Mouse (Mus musculus) limb, embryonic 11.5 days (tissue): Measurements from ENCODE around the gene Ehd2. TPM values are rescaled to one million over a fixed set of nuclear protein-coding genes. Genes with fewer than 3 reads are reported as not detected.

Source experiments
- ATAC-seq: fragments of 200-750 bp; cut with Nextera tagmentation; 2 replicates; pipeline ENCODE4 v1.8.0; 2017; ENCODE audit warnings: low read depth; ENCODE audit not compliant: insufficient number of reproducible peaks, low FRiP score, low TSS enrichment
- DNase-seq: peaks from one replicate; pipeline ENCODE4 v3.0.0-alpha.2; 2015; ENCODE audit warnings: low spot score
- H3K27ac ChIP-seq: fragments of 300-500 bp; sonication (generic); replicated peaks from 2 replicates; pipeline ENCODE4 v1.5.1; 2014; ENCODE audit warnings: low read depth, mild to moderate bottlenecking, low read length
- H3K27me3 ChIP-seq: fragments of 300-500 bp; sonication (generic); 2 replicates; pipeline ENCODE4 v1.6.1; 2014; ENCODE audit warnings: mild to moderate bottlenecking, low read length, mixed read lengths; ENCODE audit not compliant: control insufficient read depth, insufficient read depth
- H3K36me3 ChIP-seq: fragments of 300-500 bp; sonication (generic); 2 replicates; pipeline ENCODE4 v1.6.1; 2014; ENCODE audit warnings: mild to moderate bottlenecking, low read length, moderate library complexity, mixed read lengths; ENCODE audit not compliant: control insufficient read depth, insufficient read depth
- H3K4me1 ChIP-seq: fragments of 300-500 bp; sonication (generic); 2 replicates; pipeline ENCODE4 v1.6.1; 2014; ENCODE audit warnings: low read length, mixed read lengths; ENCODE audit not compliant: control insufficient read depth, insufficient read depth
- H3K4me2 ChIP-seq: fragments of 300-500 bp; sonication (generic); 2 replicates; pipeline ENCODE4 v1.6.1; 2014; ENCODE audit warnings: low read depth, mild to moderate bottlenecking, moderate library complexity; ENCODE audit not compliant: severe bottlenecking
- H3K4me3 ChIP-seq: fragments of 300-500 bp; sonication (generic); 2 replicates; pipeline ENCODE4 v1.5.1; 2014; ENCODE audit warnings: low read depth, low read length
- H3K9ac ChIP-seq: fragments of 300-500 bp; sonication (generic); 2 replicates; pipeline ENCODE4 v1.6.1; 2014; ENCODE audit warnings: mild to moderate bottlenecking, low read length
- H3K9me3 ChIP-seq: fragments of 300-500 bp; sonication (generic); 2 replicates; pipeline ENCODE4 v1.6.1; 2016; ENCODE audit warnings: low read length; ENCODE audit not compliant: control insufficient read depth
- WGBS: fragments of 180-500 bp; shearing (Covaris S2); extraction: QIAGEN DNeasy Blood & Tissue Kit; methylation state at CpG from one replicate; pipeline ENCODE4 v1.1.7; 2014; 5-methylcytosine and 5-hydroxymethylcytosine counted together
- polyA plus RNA-seq: library from polyadenylated mRNA; unstranded; fragments of >200 nt; fragmentation: Nextera tagmentation; extraction: Ambion mirVana; gene quantifications from 2 replicates; pipeline ENCODE4 v1.2.1, GENCODE M21; 2014

The Ehd2 gene
- polyA plus RNA-seq, 1 experiment from 2014 or later = 8.1 TPM

DNA sequence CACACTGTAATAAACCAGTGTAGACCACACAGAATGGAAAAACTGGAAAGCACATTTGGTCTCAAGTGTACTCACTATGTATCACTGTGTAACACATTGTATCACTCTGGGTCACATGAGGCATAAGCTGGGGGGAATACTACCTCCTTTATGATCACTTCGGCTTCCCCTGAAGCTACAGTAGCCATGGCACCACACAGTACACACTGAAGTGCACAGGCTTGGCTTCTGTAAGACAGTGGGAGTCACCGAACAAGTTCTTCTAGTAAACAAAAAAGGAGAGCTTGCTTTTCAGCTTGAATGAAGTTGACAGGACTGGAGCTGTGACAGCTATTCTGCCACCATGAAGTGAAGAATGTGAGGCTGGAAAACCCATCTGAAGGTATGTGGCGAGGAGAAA, 37.7 kb upstream of the Ehd2 start:
- no peaks in the 10 kb centered on the region for H3K4me1 ChIP-seq
- WGBS = 90% methylated on average over 3 of the region's 3 CpGs
- no peak overlapping the region for H3K4me3 ChIP-seq
- ATAC-seq (no peak), DNase-seq (no peak)
- no peak overlapping the region for H3K4me2 ChIP-seq
- H3K9me3 ChIP-seq = no peaks in the 10 kb centered on the region
- no peak overlapping the region for H3K9ac ChIP-seq
- H3K27me3 ChIP-seq = no peaks in the 10 kb centered on the region
- H3K36me3 ChIP-seq = 0 out of 2 replicates have a peak, but pooled peaks cover 3% of the 10 kb centered on the region
- no peak overlapping the region for H3K27ac ChIP-seq

DNA sequence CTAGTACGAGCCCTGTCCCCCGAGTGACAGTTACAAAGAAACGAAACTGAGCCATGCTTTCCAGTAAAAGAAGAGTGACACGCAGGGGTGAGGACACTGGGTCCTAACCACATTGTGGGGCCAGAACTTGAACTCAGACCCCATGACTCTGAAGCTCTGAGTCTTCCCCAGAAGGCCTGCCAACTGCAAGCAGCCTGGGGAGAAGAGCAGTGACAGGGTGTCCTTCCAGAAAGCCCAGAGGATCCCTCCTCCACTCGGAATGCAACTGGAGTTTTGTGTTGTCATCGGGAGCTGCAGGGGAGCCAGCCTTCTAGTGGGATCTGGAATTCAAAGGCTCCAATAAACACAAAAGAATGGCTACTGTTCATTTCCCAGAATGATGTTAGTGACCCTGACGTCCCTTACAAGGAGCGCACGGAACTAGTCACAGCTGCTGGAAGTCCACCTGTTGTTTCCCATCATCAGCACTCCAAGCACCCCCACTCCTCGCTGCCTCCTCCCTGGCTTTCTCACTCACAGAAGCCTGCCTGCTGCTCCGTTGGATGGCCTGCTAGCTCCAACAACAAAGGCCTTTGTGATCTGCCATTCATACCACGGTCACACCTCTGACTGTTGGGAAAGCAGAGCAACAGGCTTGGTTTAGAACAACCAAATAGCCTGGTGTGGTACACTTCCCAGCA, 37.0 kb upstream of the Ehd2 start:
- Histone ChIP-seq H3K4me3 (no peak overlapping the region), H3K27me3 (no peaks in the 10 kb centered on the region), H3K36me3 (0 out of 2 replicates have a peak, but pooled peaks cover 3% of the 10 kb centered on the region), H3K27ac (no peak overlapping the region), H3K9me3 (no peaks in the 10 kb centered on the region), H3K4me1 (no peaks in the 10 kb centered on the region), H3K4me2 (no peak overlapping the region), H3K9ac (no peak overlapping the region)
- WGBS = 74% methylated on average over 12 of the region's 12 CpGs
- ATAC-seq = peak; percentile 54; the same call in 1 of the 2 replicates
- no peak for DNase-seq

DNA sequence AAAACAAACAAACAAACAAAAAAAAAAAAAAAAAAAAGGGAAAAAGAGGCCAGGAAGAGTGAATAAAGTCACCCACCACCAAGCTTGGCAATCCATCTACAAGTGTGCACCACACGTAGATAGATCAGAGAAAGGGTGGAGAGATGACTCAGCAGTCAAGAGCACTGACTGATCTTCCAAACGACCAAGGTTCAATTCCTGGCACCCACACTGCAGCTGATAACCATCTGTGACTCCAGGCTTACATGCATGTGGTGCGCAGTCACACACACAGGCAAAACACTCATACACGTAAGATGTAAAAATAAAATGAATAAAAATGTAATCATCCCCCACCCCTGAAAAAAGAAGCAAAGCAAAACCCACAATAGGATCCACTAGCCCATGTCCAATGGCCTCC, 35.7 kb upstream of the Ehd2 start:
- Histone ChIP-seq H3K4me1 (no peaks in the 10 kb centered on the region), H3K4me3 (no peak overlapping the region), H3K4me2 (no peak overlapping the region), H3K27me3 (no peaks in the 10 kb centered on the region), H3K9me3 (no peaks in the 10 kb centered on the region), H3K9ac (no peak overlapping the region), H3K36me3 (0 out of 2 replicates have a peak, but pooled peaks cover 3% of the 10 kb centered on the region), H3K27ac (no peak overlapping the region)
- DNase-seq (no peak), ATAC-seq (no peak)
- 80% methylated on average over 4 of the region's 4 CpGs for WGBS

- no peaks in the 10 kb centered on the region for H3K9me3 ChIP-seq
- DNase-seq = no peak
- H3K36me3 ChIP-seq = 0 out of 2 replicates have a peak, but pooled peaks cover 6% of the 10 kb centered on the region
- no peaks in the 10 kb centered on the region for H3K27me3 ChIP-seq
- no peak overlapping the region for H3K9ac ChIP-seq
- H3K4me1 ChIP-seq = no peaks in the 10 kb centered on the region
- no peak overlapping the region for H3K27ac ChIP-seq
- no peak overlapping the region for H3K4me3 ChIP-seq
- no peak for ATAC-seq
- 92% methylated on average over 5 of the region's 5 CpGs for WGBS
- no peak overlapping the region for H3K4me2 ChIP-seq
Measured at GRCm38 (mm10) chr7:16002171-16002570, 34.8 kb upstream of the Ehd2 start.

GRCm38 (mm10) chr7:16001691-16002090, 34.3 kb upstream of the Ehd2 start:
- Histone ChIP-seq H3K27ac (no peak overlapping the region), H3K36me3 (peaks cover 10% of the 10 kb centered on the region; the same call in 1 of the 2 replicates), H3K27me3 (no peaks in the 10 kb centered on the region), H3K4me2 (no peak overlapping the region), H3K9me3 (no peaks in the 10 kb centered on the region), H3K9ac (no peak overlapping the region), H3K4me1 (no peaks in the 10 kb centered on the region), H3K4me3 (no peak overlapping the region)
- DNase-seq (no peak), ATAC-seq (no peak)
- 100% methylated on average over 1 of the region's 1 CpGs for WGBS

DNA sequence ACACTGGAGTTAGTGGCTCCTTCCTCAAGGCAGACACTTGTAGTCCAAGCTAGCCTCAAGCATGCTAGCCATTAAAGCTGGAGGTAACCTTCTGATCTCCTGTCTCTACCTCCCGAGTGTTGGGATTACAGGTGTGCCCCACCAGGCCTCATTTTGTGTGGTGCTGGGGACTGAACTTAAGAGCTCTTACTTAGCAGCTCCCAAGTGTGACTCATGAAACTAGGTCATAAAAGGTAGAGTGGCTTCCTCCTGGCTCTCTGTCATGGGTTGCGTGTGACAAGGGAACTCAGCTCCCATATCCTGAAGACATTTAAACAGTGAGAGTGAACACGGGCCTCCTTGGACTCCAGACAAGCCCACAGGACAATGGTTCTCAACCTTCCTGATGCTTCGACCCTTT, 26.4 kb upstream of the Ehd2 start:
- Histone ChIP-seq H3K4me1 (no peaks in the 10 kb centered on the region), H3K4me3 (no peak overlapping the region), H3K27me3 (no peaks in the 10 kb centered on the region), H3K4me2 (no peak overlapping the region), H3K9me3 (no peaks in the 10 kb centered on the region), H3K9ac (no peak overlapping the region), H3K36me3 (peaks cover 21% of the 10 kb centered on the region), H3K27ac (no peak overlapping the region)
- DNase-seq = no peak
- 89% methylated on average over 4 of the region's 4 CpGs for WGBS
- no peak for ATAC-seq

DNA sequence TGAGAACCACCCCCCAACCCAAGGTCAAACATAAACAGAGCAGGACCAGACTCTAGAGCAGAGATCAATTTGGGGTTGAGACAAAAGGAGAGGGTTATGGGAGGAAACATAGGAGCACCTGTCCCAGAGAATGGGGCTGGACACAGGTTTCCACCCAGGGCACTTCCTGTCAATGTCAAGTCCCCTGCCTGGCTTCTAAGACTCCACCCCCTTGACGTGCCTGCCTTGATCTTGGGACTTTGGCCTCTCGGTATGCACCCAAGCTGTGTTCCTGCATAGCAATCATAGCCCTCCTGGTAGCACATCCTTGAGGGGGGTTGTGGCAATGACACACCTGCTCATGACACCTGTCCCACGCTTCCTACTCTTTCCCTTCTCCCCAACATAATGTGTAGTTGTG, 25.8 kb upstream of the Ehd2 start:
- Histone ChIP-seq H3K9me3 (no peaks in the 10 kb centered on the region), H3K4me3 (no peak overlapping the region), H3K27me3 (no peaks in the 10 kb centered on the region), H3K36me3 (peaks cover 27% of the 10 kb centered on the region), H3K4me2 (no peak overlapping the region), H3K9ac (no peak overlapping the region), H3K4me1 (no peaks in the 10 kb centered on the region), H3K27ac (no peak overlapping the region)
- whole genome bisulfite sequencing = 88% methylated on average over 3 of the region's 3 CpGs
- DNase-seq (no peak), ATAC-seq (no peak)

DNA sequence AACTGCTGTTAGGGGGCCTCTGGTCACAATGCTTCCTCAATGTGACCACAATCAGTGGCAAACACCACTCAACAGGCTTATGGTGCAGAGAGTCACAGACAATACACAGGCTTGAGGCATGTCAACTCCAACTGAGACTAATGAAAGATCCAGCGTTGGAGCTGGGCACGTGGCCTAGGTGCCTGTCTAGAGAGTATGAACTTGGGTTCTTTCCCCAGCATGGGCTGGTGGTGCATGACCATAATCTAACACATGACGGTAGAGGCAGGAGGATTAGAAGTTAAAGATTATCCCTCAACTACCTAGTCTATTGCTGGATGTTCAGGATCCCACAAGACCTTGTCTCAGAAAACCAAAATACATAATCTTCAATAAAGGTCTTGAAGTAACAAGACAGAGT, 24.4 kb upstream of the Ehd2 start:
- DNase-seq = no peak
- H3K36me3 ChIP-seq = peaks cover 34% of the 10 kb centered on the region
- no peaks in the 10 kb centered on the region for H3K27me3 ChIP-seq
- H3K4me3 ChIP-seq = no peak overlapping the region
- no peak for ATAC-seq
- H3K9ac ChIP-seq = no peak overlapping the region
- 92% methylated on average over 3 of the region's 3 CpGs for WGBS
- no peak overlapping the region for H3K27ac ChIP-seq
- H3K9me3 ChIP-seq = no peaks in the 10 kb centered on the region
- H3K4me1 ChIP-seq = no peaks in the 10 kb centered on the region
- no peak overlapping the region for H3K4me2 ChIP-seq
